ENCODE assay signal across 17 mouse cellular contexts in genomic region chr10:62722701-62723100, GRCm38 (mm10). TPM values are rescaled to one million over a fixed set of nuclear protein-coding genes. Genes with fewer than 3 reads are reported as not detected.
DNase-seq lines count a peak whose midpoint lies in the region; TF ChIP-seq lines count a peak whose summit lies in the region.
"Had no signal": no experiment of that assay in that cellular context is flagged by ENCODE, and none has a peak within 500 bp of the region (broad histone marks: within the 10 kb centered on the region; RNA-seq: fewer than 3 reads in every experiment).

No protein-coding gene starts in this region.

- H3K27ac ChIP-seq in cerebellum, adult 2 months (ENCODE audit: insufficient read depth, low read length), result no peak overlapping the region

- no peak overlapping the region for H3K4me3 ChIP-seq in cerebellum, adult 2 months (replicated peaks; ENCODE audit: insufficient read depth, low read depth, low read length)

- no peak for TF ChIP-seq CTCF in cerebellum, adult 2 months (IDR thresholded peaks at IDR 0.05; ENCODE audit: borderline replicate concordance, insufficient read depth, low read depth, low read length)

- no peak for TF ChIP-seq POLR2A in cerebellum, adult 2 months (IDR thresholded peaks at IDR 0.05; ENCODE audit: borderline replicate concordance, insufficient read depth, low read length)

- WGBS in cerebellum, adult 2 months, result 46% methylated on average over 4 of the region's 4 CpGs

- peak; percentile 63 for DNase-seq in heart, adult 11 months
- no peak for DNase-seq in heart, adult 9 months (ENCODE audit: low spot score in 2 of 2)
- DNase-seq in MN1 (ENCODE audit: low spot score), result peak; percentile 66
- no peak for DNase-seq in cerebellum, adult 2 months
- DNase-seq: adrenal gland, adult 2 months; adrenal gland, adult 8-10 months; adrenal gland, postnatal 10 days; adrenal gland, postnatal 14 days; adrenal gland, postnatal 25 days; adrenal gland, postnatal 36 days; B cell, adult 2 months; cerebellum, adult 11 months; cerebellum, adult 11-12 months; cerebellum, adult 18-20 months; cerebellum, adult 8-10 months had no signal

- no peaks in the 10 kb centered on the region for H3K4me1 ChIP-seq in cerebellum, adult 2 months (ENCODE audit: control insufficient read depth, insufficient read depth, low read length)

- no peaks in the 10 kb centered on the region for H3K27me3 ChIP-seq in cerebellum, adult 2 months (ENCODE audit: control insufficient read depth, insufficient read depth, low read length)

RNA-seq across cellular contexts. Expression of gene Stox1, which starts 3.2 kb away (rescaled TPM):
- 1.4 TPM in 2 replicates for polyA plus RNA-seq in cerebellum, adult 2 months (2012; rRNA removed)
- polyA plus RNA-seq: C2C12, G1E had no signal

Comparison
In these comparisons a context has a peak if more than half of its experiments do, and no peak if none do; other contexts are left out.
1. DNase-seq: peak in heart, adult 11 months (single experiment) and MN1 (single experiment); none in heart, adult 9 months (0 of 2) and cerebellum, adult 2 months (0 of 2).